Mouse (Mus musculus): ENCODE data around the gene 2310033P09Rik. TPM values are rescaled to one million over a fixed set of nuclear protein-coding genes. Genes with fewer than 3 reads are reported as not detected.

2310033P09Rik gene
- polyA plus RNA-seq, 1 experiment from 2014 or later: 27.3 TPM

- H3K4me1 ChIP-seq (replicated peaks; ENCODE audit: control insufficient read depth, insufficient read depth, low read length): peaks cover 29% of the 10 kb centered on the region
- H3K27ac ChIP-seq (ENCODE audit: low read length): no peak overlapping the region
- H3K4me2 ChIP-seq (ENCODE audit: low read length): no peak overlapping the region
- WGBS: 66% methylated on average over 2 of the region's 2 CpGs
- H3K4me3 ChIP-seq (replicated peaks; ENCODE audit: low read length): no peak overlapping the region
- no peak overlapping the region for H3K9ac ChIP-seq (replicated peaks; ENCODE audit: low read depth, low read length)
- ATAC-seq: no peak
- peaks cover 2% of the 10 kb centered on the region; the same call in 1 of the 2 replicates for H3K36me3 ChIP-seq (ENCODE audit: control insufficient read depth, insufficient read depth)
- H3K27me3 ChIP-seq (replicated peaks; ENCODE audit: control insufficient read depth, insufficient read depth, low read length): no peaks in the 10 kb centered on the region
- H3K9me3 ChIP-seq (ENCODE audit: control insufficient read depth, low read length): no peaks in the 10 kb centered on the region
Observed at GRCm38 (mm10) chr11:59224470-59224869, 16.3 kb downstream of the 2310033P09Rik start.

GRCm38 (mm10) chr11:59225167-59225566, 17.0 kb downstream of the 2310033P09Rik start:
- H3K27me3 ChIP-seq (replicated peaks; ENCODE audit: control insufficient read depth, insufficient read depth, low read length): no peaks in the 10 kb centered on the region
- 86% methylated on average over 2 of the region's 2 CpGs for WGBS
- H3K4me2 ChIP-seq (ENCODE audit: low read length): no peak overlapping the region; the same call in 1 of the 2 replicates
- no peak overlapping the region; the same call in 1 of the 2 replicates for H3K9ac ChIP-seq (replicated peaks; ENCODE audit: low read depth, low read length)
- H3K4me3 ChIP-seq (replicated peaks; ENCODE audit: low read length): no peak overlapping the region
- ATAC-seq: no peak
- peaks cover 2% of the 10 kb centered on the region; the same call in 1 of the 2 replicates for H3K36me3 ChIP-seq (ENCODE audit: control insufficient read depth, insufficient read depth)
- H3K4me1 ChIP-seq (replicated peaks; ENCODE audit: control insufficient read depth, insufficient read depth, low read length): peaks cover 29% of the 10 kb centered on the region
- H3K27ac ChIP-seq (ENCODE audit: low read length): no peak overlapping the region
- H3K9me3 ChIP-seq (ENCODE audit: control insufficient read depth, low read length): no peaks in the 10 kb centered on the region

- Histone ChIP-seq H3K9ac (replicated peaks; ENCODE audit: low read depth, low read length) (peak overlapping the region; percentile 97), H3K4me3 (replicated peaks; ENCODE audit: low read length) (peak overlapping the region; percentile 100), H3K4me1 (replicated peaks; ENCODE audit: control insufficient read depth, insufficient read depth, low read length) (peaks cover 29% of the 10 kb centered on the region), H3K4me2 (ENCODE audit: low read length) (peak overlapping the region; percentile 68), H3K27ac (ENCODE audit: low read length) (no peak overlapping the region), H3K27me3 (replicated peaks; ENCODE audit: control insufficient read depth, insufficient read depth, low read length) (no peaks in the 10 kb centered on the region), H3K36me3 (ENCODE audit: control insufficient read depth, insufficient read depth) (no peaks in the 10 kb centered on the region), H3K9me3 (ENCODE audit: control insufficient read depth, low read length) (no peaks in the 10 kb centered on the region)
- no peak for ATAC-seq
- 60% methylated on average over 3 of the region's 3 CpGs for WGBS
Observed at GRCm38 (mm10) chr11:59226251-59226650, 18.1 kb downstream of the 2310033P09Rik start.

DNA sequence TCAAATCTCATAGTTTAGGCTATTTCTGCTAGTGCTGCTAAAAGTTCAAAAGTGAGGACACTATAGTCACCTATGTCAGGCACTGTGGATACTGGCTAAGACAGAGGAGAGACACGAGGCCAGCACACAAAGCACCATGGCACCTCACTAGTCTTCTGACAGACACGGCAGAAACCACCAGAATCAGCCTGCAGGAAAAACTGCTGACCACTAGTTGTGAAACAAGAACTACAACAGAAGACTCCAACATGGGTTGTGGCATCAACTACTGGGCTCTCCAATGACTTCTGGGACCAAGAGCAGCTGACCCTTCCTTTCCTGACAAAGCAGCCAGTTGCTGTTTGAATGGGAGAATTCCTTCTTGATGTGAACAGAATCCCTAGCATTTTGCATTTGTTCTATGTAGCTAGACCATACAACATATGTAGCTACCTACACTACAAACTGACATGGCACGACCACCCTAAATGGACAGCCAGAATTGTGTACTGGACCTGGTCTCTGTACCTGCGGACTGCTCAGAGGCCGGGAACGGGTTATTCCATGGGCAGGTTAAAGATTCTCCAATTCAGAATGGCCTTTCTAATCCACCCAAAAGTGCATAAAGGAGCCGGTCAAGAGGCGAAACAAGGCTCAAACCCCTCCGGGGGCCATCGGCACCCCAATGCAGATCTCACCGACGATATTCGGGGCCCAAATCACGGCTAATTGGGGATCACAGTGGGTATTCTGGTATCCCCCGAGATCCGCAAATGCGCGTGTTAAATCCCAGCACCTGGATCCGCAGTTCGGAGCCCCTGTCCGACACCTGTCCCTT, 18.9 kb downstream of the 2310033P09Rik start:
- no peak overlapping the region for H3K27ac ChIP-seq (ENCODE audit: low read length)
- no peaks in the 10 kb centered on the region for H3K36me3 ChIP-seq (ENCODE audit: control insufficient read depth, insufficient read depth)
- H3K4me2 ChIP-seq (ENCODE audit: low read length): peak overlapping the region; percentile 68
- no peak for ATAC-seq
- no peaks in the 10 kb centered on the region for H3K9me3 ChIP-seq (ENCODE audit: control insufficient read depth, low read length)
- H3K9ac ChIP-seq (replicated peaks; ENCODE audit: low read depth, low read length): peak overlapping the region; percentile 97
- WGBS: 5% methylated on average over 21 of the region's 21 CpGs
- peaks cover 29% of the 10 kb centered on the region for H3K4me1 ChIP-seq (replicated peaks; ENCODE audit: control insufficient read depth, insufficient read depth, low read length)
- H3K4me3 ChIP-seq (replicated peaks; ENCODE audit: low read length): peak overlapping the region; percentile 100
- H3K27me3 ChIP-seq (replicated peaks; ENCODE audit: control insufficient read depth, insufficient read depth, low read length): no peaks in the 10 kb centered on the region

DNA sequence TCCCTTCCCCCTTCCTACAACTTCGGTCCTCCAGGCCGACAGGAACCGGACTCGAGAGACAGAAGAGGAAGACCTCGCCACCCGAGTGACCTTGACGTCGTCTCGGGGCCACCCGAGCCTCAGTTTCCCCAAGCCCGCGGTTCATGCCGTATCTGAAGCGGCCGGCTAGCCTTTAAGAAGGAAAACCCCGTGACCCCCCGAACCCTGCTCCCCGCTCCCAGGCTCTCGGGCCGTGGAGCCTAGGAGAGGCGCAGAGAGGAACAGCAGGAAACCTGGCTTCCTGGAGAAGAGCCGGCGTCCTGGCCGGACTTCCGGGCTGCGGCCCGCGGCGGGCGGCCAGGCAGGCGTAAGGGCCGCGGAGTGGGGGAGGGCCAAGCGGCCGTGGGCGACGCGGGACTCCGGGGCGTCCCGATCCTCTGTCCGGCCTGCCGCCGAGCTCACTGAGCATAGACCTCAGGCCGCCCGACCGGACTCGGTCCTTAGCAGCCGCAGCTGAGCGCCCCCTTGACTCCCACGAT, 19.5 kb downstream of the 2310033P09Rik start:
- H3K4me2 ChIP-seq (ENCODE audit: low read length): peak overlapping the region; percentile 68
- H3K36me3 ChIP-seq (ENCODE audit: control insufficient read depth, insufficient read depth): no peaks in the 10 kb centered on the region
- peak; percentile 67 for ATAC-seq
- H3K27me3 ChIP-seq (replicated peaks; ENCODE audit: control insufficient read depth, insufficient read depth, low read length): no peaks in the 10 kb centered on the region
- peak overlapping the region; percentile 100 for H3K4me3 ChIP-seq (replicated peaks; ENCODE audit: low read length)
- peak overlapping the region; percentile 93 for H3K27ac ChIP-seq (ENCODE audit: low read length)
- H3K9me3 ChIP-seq (ENCODE audit: control insufficient read depth, low read length): no peaks in the 10 kb centered on the region
- WGBS: under 1% methylated on average over 36 of the region's 51 CpGs
- H3K4me1 ChIP-seq (replicated peaks; ENCODE audit: control insufficient read depth, insufficient read depth, low read length): peaks cover 29% of the 10 kb centered on the region
- peak overlapping the region; percentile 97 for H3K9ac ChIP-seq (replicated peaks; ENCODE audit: low read depth, low read length)

DNA sequence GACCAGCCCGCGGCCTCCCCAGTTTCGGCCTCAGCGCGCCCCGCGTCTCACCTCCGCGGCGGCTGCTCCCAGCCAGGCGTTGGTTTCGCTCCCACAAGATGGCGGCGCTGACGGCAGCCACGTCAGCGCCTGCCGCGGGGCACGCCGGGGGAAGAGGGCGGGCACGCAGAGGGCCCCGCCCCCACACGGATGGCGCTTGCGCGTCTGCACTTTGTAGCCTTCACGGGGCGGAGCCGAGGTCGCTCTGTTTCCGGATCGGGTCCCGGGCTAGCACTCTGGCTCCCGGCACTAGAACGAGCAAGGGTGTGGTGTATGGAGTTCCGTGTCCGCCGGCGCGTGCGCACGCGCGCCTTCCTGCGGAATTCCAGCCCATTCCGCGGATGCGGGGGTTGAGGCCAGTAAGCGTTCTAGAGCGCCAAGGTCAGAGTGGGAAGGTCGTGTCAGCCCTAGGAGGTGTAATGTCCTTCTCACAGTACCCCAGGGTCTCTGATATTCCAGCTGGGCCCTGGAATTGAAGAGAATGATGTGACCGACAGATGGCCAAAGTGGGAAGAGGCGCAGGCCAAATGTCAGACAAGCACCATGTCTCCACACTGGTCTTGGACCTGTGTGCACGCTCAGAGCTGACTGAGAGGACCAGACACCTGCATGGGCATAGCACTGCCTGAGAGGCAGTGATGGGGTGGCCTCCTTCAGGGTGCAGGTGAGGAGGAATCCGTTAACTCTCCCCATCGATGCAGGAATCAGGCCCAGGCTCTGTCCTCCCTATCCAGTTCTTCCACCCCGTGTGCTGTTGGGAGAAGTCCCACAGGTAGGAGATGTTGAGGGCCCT, 20.2 kb downstream of the 2310033P09Rik start, which contains the start of gene Arf1:
TSS of gene Arf1 (minus strand) at position 149 of the 832 bp plus-strand sequence.
- H3K27me3 ChIP-seq (replicated peaks; ENCODE audit: control insufficient read depth, insufficient read depth, low read length): no peaks in the 10 kb centered on the region
- peak within 1 kb of the TSS; percentile 93 for H3K27ac ChIP-seq (ENCODE audit: low read length)
- H3K9ac ChIP-seq (replicated peaks; ENCODE audit: low read depth, low read length): peak within 1 kb of the TSS; percentile 97
- H3K9me3 ChIP-seq (ENCODE audit: control insufficient read depth, low read length): no peaks in the 10 kb centered on the region
- peak within 1 kb of the TSS; percentile 68 for H3K4me2 ChIP-seq (ENCODE audit: low read length)
- no peaks in the 10 kb centered on the region for H3K36me3 ChIP-seq (ENCODE audit: control insufficient read depth, insufficient read depth)
- peaks cover 29% of the 10 kb centered on the region for H3K4me1 ChIP-seq (replicated peaks; ENCODE audit: control insufficient read depth, insufficient read depth, low read length)
- ATAC-seq: peak; percentile 97
- WGBS: 5% methylated on average over 58 of the region's 59 CpGs
- H3K4me3 ChIP-seq (replicated peaks; ENCODE audit: low read length): peak within 1 kb of the TSS; percentile 100

GRCm38 (mm10) chr11:59230144-59230760, 22.1 kb downstream of the 2310033P09Rik start:
- no peaks in the 10 kb centered on the region for H3K36me3 ChIP-seq (ENCODE audit: control insufficient read depth, insufficient read depth)
- H3K9ac ChIP-seq (replicated peaks; ENCODE audit: low read depth, low read length): no peak overlapping the region
- no peak overlapping the region for H3K4me3 ChIP-seq (replicated peaks; ENCODE audit: low read length)
- H3K9me3 ChIP-seq (ENCODE audit: control insufficient read depth, low read length): no peaks in the 10 kb centered on the region
- H3K27me3 ChIP-seq (replicated peaks; ENCODE audit: control insufficient read depth, insufficient read depth, low read length): no peaks in the 10 kb centered on the region
- WGBS: 9% methylated on average over 7 of the region's 7 CpGs
- H3K27ac ChIP-seq (ENCODE audit: low read length): no peak overlapping the region
- ATAC-seq: no peak
- H3K4me1 ChIP-seq (replicated peaks; ENCODE audit: control insufficient read depth, insufficient read depth, low read length): peaks cover 25% of the 10 kb centered on the region
- H3K4me2 ChIP-seq (ENCODE audit: low read length): no peak overlapping the region

- no peak for ATAC-seq
- H3K9me3 ChIP-seq (ENCODE audit: control insufficient read depth, low read length): no peaks in the 10 kb centered on the region
- H3K4me3 ChIP-seq (replicated peaks; ENCODE audit: low read length): no peak overlapping the region
- H3K9ac ChIP-seq (replicated peaks; ENCODE audit: low read depth, low read length): no peak overlapping the region
- 56% methylated on average over 2 of the region's 2 CpGs for WGBS
- H3K27ac ChIP-seq (ENCODE audit: low read length): no peak overlapping the region
- no peak overlapping the region for H3K4me2 ChIP-seq (ENCODE audit: low read length)
- no peaks in the 10 kb centered on the region for H3K27me3 ChIP-seq (replicated peaks; ENCODE audit: control insufficient read depth, insufficient read depth, low read length)
- peaks cover 4% of the 10 kb centered on the region; the same call in 1 of the 2 replicates for H3K4me1 ChIP-seq (replicated peaks; ENCODE audit: control insufficient read depth, insufficient read depth, low read length)
- no peaks in the 10 kb centered on the region for H3K36me3 ChIP-seq (ENCODE audit: control insufficient read depth, insufficient read depth)
Observed at GRCm38 (mm10) chr11:59232797-59233196, 24.7 kb downstream of the 2310033P09Rik start.

All from forebrain, embryonic 16.5 days (tissue).